ENCODE assay signal across 12 mouse cellular contexts in the genomic region with DNA sequence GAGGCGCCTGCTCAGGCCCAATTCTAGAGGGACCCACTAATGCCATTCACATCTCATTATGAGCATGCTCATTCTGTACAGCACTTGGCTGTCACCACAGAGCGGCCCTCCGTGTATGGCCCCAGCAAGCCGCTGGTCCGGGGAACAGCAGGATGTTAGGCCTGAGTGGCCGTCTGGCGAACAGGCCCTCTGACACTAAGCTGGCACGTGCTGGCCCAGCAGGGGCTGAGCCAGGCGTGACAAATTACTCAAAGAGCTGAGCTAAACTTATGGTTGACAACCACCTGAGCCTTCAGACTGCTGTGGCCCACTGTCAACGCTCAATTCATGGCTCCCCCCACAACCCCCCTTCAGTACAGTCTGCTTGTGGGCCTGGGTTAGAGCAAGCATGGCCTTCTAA. TPM values are rescaled to one million over a fixed set of nuclear protein-coding genes. Genes with fewer than 3 reads are reported as not detected.
A peak's percentile ranks its signal among the peaks of the same experiment; 100 is the strongest.
DNase-seq lines count a peak whose midpoint lies in the region; ATAC-seq and TF ChIP-seq lines count a peak whose summit lies in the region.
"Had no signal": no experiment of that assay in that cellular context is flagged by ENCODE, and none has a peak within 500 bp of the region (broad histone marks: within the 10 kb centered on the region; RNA-seq: fewer than 3 reads in every experiment).

No protein-coding gene starts in this region.

- ATAC-seq in forebrain, postnatal 0 days, result peak; percentile 75
- ATAC-seq in midbrain, embryonic 11.5 days (ENCODE audit: low FRiP score), result peak; percentile 89
- ATAC-seq: intestine, embryonic 16.5 days had no signal

- H3K9me3 ChIP-seq in forebrain, postnatal 0 days (ENCODE audit: low read length), result no peaks in the 10 kb centered on the region
- H3K9me3 ChIP-seq in midbrain, embryonic 11.5 days (ENCODE audit: control insufficient read depth, low read length), result no peaks in the 10 kb centered on the region
- H3K9me3 ChIP-seq: G1E had no signal

- no peak overlapping the region for H3K4me3 ChIP-seq in forebrain, postnatal 0 days (ENCODE audit: low read depth, low read length)
- no peak overlapping the region for H3K4me3 ChIP-seq in midbrain, embryonic 11.5 days (ENCODE audit: low read depth, low read length)

- peak; percentile 40 to 46 for DNase-seq in right cerebral cortex, postnatal 10 days (ENCODE audit: low spot score in 2 of 2)
- DNase-seq in right cerebral cortex, postnatal 36 days (ENCODE audit: low spot score in 2 of 2), result no peak
- DNase-seq in forebrain, postnatal 0 days, result peak; percentile 53
- DNase-seq in midbrain, embryonic 11.5 days (ENCODE audit: low spot score, missing footprints), result peak; percentile 94
- no peak for DNase-seq in thymus, postnatal 25 days
- no peak for DNase-seq in spleen, postnatal 36 days (ENCODE audit: low spot score in 2 of 2)
- no peak for DNase-seq in right cerebral cortex, postnatal 14 days

- 0 out of 2 replicates have a peak overlapping the region, but pooled peaks have one; percentile 21 for H3K27ac ChIP-seq in forebrain, postnatal 0 days (ENCODE audit: low read depth, low read length)
- H3K27ac ChIP-seq in midbrain, embryonic 11.5 days (ENCODE audit: low read depth, low read length), result peak overlapping the region; percentile 40

- H3K9ac ChIP-seq in forebrain, postnatal 0 days, result no peak overlapping the region
- H3K9ac ChIP-seq in midbrain, embryonic 11.5 days (ENCODE audit: low read length), result no peak overlapping the region

- TF ChIP-seq CTCF in forebrain, postnatal 0 days (IDR thresholded peaks at IDR 0.05; ENCODE audit: low read depth), result no peak

- peaks cover 24% of the 10 kb centered on the region for H3K4me1 ChIP-seq in forebrain, postnatal 0 days (ENCODE audit: insufficient read depth)
- H3K4me1 ChIP-seq in midbrain, embryonic 11.5 days (ENCODE audit: control insufficient read depth, insufficient read depth, low read length), result peaks cover 39% of the 10 kb centered on the region

- WGBS in forebrain, postnatal 0 days, result 17% methylated on average over 10 of the region's 10 CpGs
- whole genome bisulfite sequencing in midbrain, embryonic 11.5 days, result 6% methylated on average over 10 of the region's 10 CpGs

- no peaks in the 10 kb centered on the region for H3K36me3 ChIP-seq in forebrain, postnatal 0 days (ENCODE audit: insufficient read depth)
- H3K36me3 ChIP-seq in midbrain, embryonic 11.5 days (ENCODE audit: control insufficient read depth, insufficient read depth, low read length), result no peaks in the 10 kb centered on the region

- no peak overlapping the region for H3K4me2 ChIP-seq in forebrain, postnatal 0 days (ENCODE audit: low read depth)
- H3K4me2 ChIP-seq in midbrain, embryonic 11.5 days, result no peak overlapping the region

- H3K27me3 ChIP-seq in forebrain, postnatal 0 days (ENCODE audit: insufficient read depth, low read length), result no peaks in the 10 kb centered on the region
- H3K27me3 ChIP-seq in midbrain, embryonic 11.5 days (ENCODE audit: control insufficient read depth, insufficient read depth, low read length), result peaks cover 14% of the 10 kb centered on the region; the same call in 1 of the 2 replicates

RNA-seq across cellular contexts. Expression of a gene that starts 40.5 kb away (rescaled TPM):
- total RNA-seq in forebrain, postnatal 0 days (2014; rRNA removed), result 16.8 and 30.8 TPM in 2 replicates
- 4.6 and 4.8 TPM in 2 replicates for polyA plus RNA-seq in forebrain, postnatal 0 days (2015; fragmentation: Nextera tagmentation; extraction: Ambion mirVana)
- 11.7 and 12.5 TPM in 2 replicates for polyA plus RNA-seq in midbrain, embryonic 11.5 days (2014; fragmentation: Nextera tagmentation; extraction: Ambion mirVana)
- total RNA-seq: granulocyte monocyte progenitor cell, adult 5-6 weeks; liver, adult 2 months; monocyte, adult 5-6 weeks had no signal
- polyA plus RNA-seq: G1E had no signal

Comparison
In these comparisons a context has a peak if more than half of its experiments do, and no peak if none do; other contexts are left out.
1. DNase-seq: peak in right cerebral cortex, postnatal 10 days (2 of 2), forebrain, postnatal 0 days (single experiment) and midbrain, embryonic 11.5 days (single experiment); none in right cerebral cortex, postnatal 36 days (0 of 2), thymus, postnatal 25 days (single experiment), spleen, postnatal 36 days (0 of 2) and right cerebral cortex, postnatal 14 days (single experiment).